20 mouse cellular contexts compared by ENCODE assay signal in genomic region chr2:160335043-160335442, GRCm38 (mm10). TPM values are rescaled to one million over a fixed set of nuclear protein-coding genes. Genes with fewer than 3 reads are reported as not detected.
DNase-seq lines count a peak whose midpoint lies in the region; ATAC-seq and TF ChIP-seq lines count a peak whose summit lies in the region.
"Had no signal": no experiment of that assay in that cellular context is flagged by ENCODE, and none has a peak within 500 bp of the region (broad histone marks: within the 10 kb centered on the region; RNA-seq: fewer than 3 reads in every experiment).

No protein-coding gene starts in this region.

- no peaks in the 10 kb centered on the region for H3K27me3 ChIP-seq in kidney, adult 2 months (replicated peaks; ENCODE audit: control insufficient read depth, insufficient read depth, low read length)
- no peaks in the 10 kb centered on the region for H3K27me3 ChIP-seq in megakaryocyte, embryonic 14.5 days (replicated peaks)
- H3K27me3 ChIP-seq: embryonic facial prominence, embryonic 13.5 days; hindbrain, embryonic 15.5 days; lung, embryonic 15.5 days had no signal

- H3K36me3 ChIP-seq in kidney, adult 2 months (ENCODE audit: control insufficient read depth, insufficient read depth, low read length) = no peaks in the 10 kb centered on the region
- H3K36me3 ChIP-seq in megakaryocyte, embryonic 14.5 days (replicated peaks; ENCODE audit: low read length) = no peaks in the 10 kb centered on the region
- H3K36me3 ChIP-seq: embryonic facial prominence, embryonic 13.5 days; hindbrain, embryonic 15.5 days; lung, embryonic 15.5 days; neural tube, embryonic 15.5 days had no signal

- 43% methylated on average over 1 of the region's 1 CpGs for WGBS in kidney, adult 2 months

- ATAC-seq in erythroblast, adult 5-6 weeks (replicated peaks; ENCODE audit: low FRiP score, poor library complexity, severe bottlenecking) = no peak

- no peak overlapping the region for H3K27ac ChIP-seq in kidney, adult 2 months (ENCODE audit: insufficient read depth, low read depth, low read length)
- H3K27ac ChIP-seq: embryonic facial prominence, embryonic 13.5 days; hindbrain, embryonic 15.5 days; lung, embryonic 15.5 days; neural tube, embryonic 15.5 days had no signal

- H3K9me3 ChIP-seq in megakaryocyte, embryonic 14.5 days = no peaks in the 10 kb centered on the region
- H3K9me3 ChIP-seq: embryonic facial prominence, embryonic 13.5 days; hindbrain, embryonic 15.5 days; lung, embryonic 15.5 days; neural tube, embryonic 15.5 days had no signal

- H3K4me3 ChIP-seq in kidney, adult 2 months (ENCODE audit: insufficient read depth, low read depth, low read length) = no peak overlapping the region
- peak overlapping the region; percentile 85 for H3K4me3 ChIP-seq in megakaryocyte, embryonic 14.5 days (replicated peaks)
- H3K4me3 ChIP-seq: embryonic facial prominence, embryonic 13.5 days; hindbrain, embryonic 15.5 days; lung, embryonic 15.5 days; neural tube, embryonic 15.5 days had no signal

- H3K4me1 ChIP-seq in kidney, adult 2 months (ENCODE audit: control insufficient read depth, insufficient read depth, low read length) = peaks cover 6% of the 10 kb centered on the region
- peaks cover 3% of the 10 kb centered on the region; the same call in 1 of the 2 replicates for H3K4me1 ChIP-seq in megakaryocyte, embryonic 14.5 days
- H3K4me1 ChIP-seq: embryonic facial prominence, embryonic 13.5 days; hindbrain, embryonic 15.5 days had no signal

- TF ChIP-seq CTCF in kidney, adult 2 months (conservative IDR thresholded peaks at IDR 0.05; ENCODE audit: insufficient read depth, insufficient read length, low read depth, low read length) = no peak
- no peak for TF ChIP-seq CTCF in brain, embryonic 14.5 days (IDR thresholded peaks at IDR 0.05; ENCODE audit: borderline replicate concordance, extremely low read depth, insufficient read depth, insufficient read length)

- TF ChIP-seq POLR2A in kidney, adult 2 months (IDR thresholded peaks at IDR 0.05; ENCODE audit: low read depth, low read length) = no peak
- no peak for TF ChIP-seq POLR2A in brain, embryonic 14.5 days (IDR thresholded peaks at IDR 0.05; ENCODE audit: borderline replicate concordance, extremely low read depth, insufficient read depth, insufficient read length, poor library complexity, severe bottlenecking)

- peak; percentile 46 for DNase-seq in kidney, adult 2 months
- DNase-seq in kidney, adult 11 months = no peak
- peak; percentile 5 for DNase-seq in 416B (ENCODE audit: low read depth)
- DNase-seq in brain, embryonic 14.5 days (ENCODE audit: low read depth) = peak; percentile 40
- no peak for DNase-seq in spleen, adult 18-20 months
- no peak for DNase-seq in cerebellum, adult 9-11 months
- DNase-seq: cerebellum, adult 18-20 months; gastrocnemius, postnatal 10 days; liver; thymus, postnatal 4 days had no signal

RNA-seq across cellular contexts. Expression of gene Gm826, which starts 1.1 kb away (rescaled TPM):
- 0.25 and 0.41 TPM in 2 replicates for polyA plus RNA-seq in kidney, adult 2 months (2012; rRNA removed)
- 0.09 TPM in 1 of 2 replicates, not detected in the other for polyA plus RNA-seq in brain, embryonic 14.5 days (2012; rRNA removed)
- not detected in 2 replicates for polyA plus RNA-seq in megakaryocyte, embryonic 14.5 days (2012; ENCODE audit: insufficient read depth, low replicate concordance)
- not detected in 2 replicates for total RNA-seq in erythroblast, adult 5-6 weeks (2015; ENCODE audit: low replicate concordance)
- total RNA-seq in erythroblast, adult 5-6 weeks (2017; ENCODE audit: low replicate concordance) = 0.70 TPM in 1 of 2 replicates, not detected in the other
- total RNA-seq: layer of hippocampus, postnatal 25 days; left cerebral cortex, postnatal 36 days; monocyte, adult 5-6 weeks had no signal
- polyA plus RNA-seq: embryonic facial prominence, embryonic 13.5 days; hindbrain, embryonic 15.5 days; midbrain, embryonic 11.5 days; neural tube, embryonic 15.5 days had no signal

RNA-seq across cellular contexts. Expression of gene Mafb, which starts 31.8 kb away (rescaled TPM):
- polyA plus RNA-seq in kidney, adult 2 months (2012; rRNA removed) = 8.0 and 8.5 TPM in 2 replicates
- 6.5 and 16.2 TPM in 2 replicates for polyA plus RNA-seq in brain, embryonic 14.5 days (2012; rRNA removed)
- 7.6 and 26.8 TPM in 2 replicates for polyA plus RNA-seq in megakaryocyte, embryonic 14.5 days (2012; ENCODE audit: insufficient read depth, low replicate concordance)
- total RNA-seq in erythroblast, adult 5-6 weeks (2015; ENCODE audit: low replicate concordance) = 4.8 and 5.4 TPM in 2 replicates
- 1.4 and 3.2 TPM in 2 replicates for total RNA-seq in erythroblast, adult 5-6 weeks (2017; ENCODE audit: low replicate concordance)

Comparison
In these comparisons a context has a peak if more than half of its experiments do, and no peak if none do; other contexts are left out.
1. DNase-seq: peak in kidney, adult 2 months (single experiment), 416B (single experiment) and brain, embryonic 14.5 days (single experiment); none in kidney, adult 11 months (single experiment), spleen, adult 18-20 months (0 of 2) and cerebellum, adult 9-11 months (single experiment).